Mouse (Mus musculus): ENCODE data around the gene Met.
A peak's percentile ranks its signal among the peaks of the same experiment; 100 is the strongest.

Gene Met

GRCm38 (mm10) chr6:17491502-17491901 lies 27.9 kb downstream of the Met start:
- DNase-seq (ENCODE audit: low spot score in 2 of 2): no peak

GRCm38 (mm10) chr6:17492062-17492461 lies 28.5 kb downstream of the Met start:
- no peak for DNase-seq (ENCODE audit: low spot score in 2 of 2)

- no peak for DNase-seq (ENCODE audit: low spot score in 2 of 2)
These were observed 31.8 kb downstream of the Met start for GRCm38 (mm10) chr6:17495413-17495812.

GRCm38 (mm10) chr6:17497366-17497765 lies 33.8 kb downstream of the Met start:
- no peak for DNase-seq (ENCODE audit: low spot score in 2 of 2)

- DNase-seq (ENCODE audit: low spot score in 2 of 2): no peak
These were observed 35.2 kb downstream of the Met start for GRCm38 (mm10) chr6:17498801-17499200.

- DNase-seq (ENCODE audit: low spot score in 2 of 2): no peak
These were observed 37.8 kb downstream of the Met start for GRCm38 (mm10) chr6:17501440-17501839.

GRCm38 (mm10) chr6:17502311-17502710 lies 38.7 kb downstream of the Met start:
- DNase-seq (ENCODE audit: low spot score in 2 of 2): no peak

- DNase-seq (ENCODE audit: low spot score in 2 of 2): no peak
These were observed 40.1 kb downstream of the Met start for GRCm38 (mm10) chr6:17503724-17504123.

GRCm38 (mm10) chr6:17505530-17505929 lies 41.9 kb downstream of the Met start:
- no peak for DNase-seq (ENCODE audit: low spot score in 2 of 2)

- DNase-seq (ENCODE audit: low spot score in 2 of 2): peak in 1 of 2 experiments; percentile 70
These were observed 43.2 kb downstream of the Met start for GRCm38 (mm10) chr6:17506831-17507230.

GRCm38 (mm10) chr6:17508184-17508583 lies 44.6 kb downstream of the Met start:
- DNase-seq (ENCODE audit: low spot score in 2 of 2): no peak

- DNase-seq (ENCODE audit: low spot score in 2 of 2): no peak
These were observed 45.2 kb downstream of the Met start for GRCm38 (mm10) chr6:17508604-17509372.

- no peak for DNase-seq (ENCODE audit: low spot score in 2 of 2)
These were observed 49.8 kb downstream of the Met start for GRCm38 (mm10) chr6:17513381-17513780.

GRCm38 (mm10) chr6:17515775-17516460 lies 52.3 kb downstream of the Met start:
- DNase-seq (ENCODE audit: low spot score in 2 of 2): no peak

- DNase-seq (ENCODE audit: low spot score in 2 of 2): no peak
These were observed 58.5 kb downstream of the Met start for GRCm38 (mm10) chr6:17521901-17522717.

- DNase-seq (ENCODE audit: low spot score in 2 of 2): no peak
These were observed 59.3 kb downstream of the Met start for GRCm38 (mm10) chr6:17522917-17523316.

GRCm38 (mm10) chr6:17529490-17530269 lies 66.1 kb downstream of the Met start:
- no peak for DNase-seq (ENCODE audit: low spot score in 2 of 2)

- no peak for DNase-seq (ENCODE audit: low spot score in 2 of 2)
These were observed 78.0 kb downstream of the Met start for GRCm38 (mm10) chr6:17541615-17542014.

GRCm38 (mm10) chr6:17542383-17542782 lies 78.8 kb downstream of the Met start:
- no peak for DNase-seq (ENCODE audit: low spot score in 2 of 2)

GRCm38 (mm10) chr6:17545480-17545879 lies 81.9 kb downstream of the Met start:
- no peak for DNase-seq (ENCODE audit: low spot score in 2 of 2)

- no peak for DNase-seq (ENCODE audit: low spot score in 2 of 2)
These were observed 82.7 kb downstream of the Met start for GRCm38 (mm10) chr6:17546341-17546740.

- DNase-seq (ENCODE audit: low spot score in 2 of 2): no peak
These were observed 83.2 kb downstream of the Met start for GRCm38 (mm10) chr6:17546825-17547224.
